Mouse (Mus musculus) stomach, embryonic 16.5 days (tissue): ENCODE data around the gene Samhd1. TPM values are rescaled to one million over a fixed set of nuclear protein-coding genes. Genes with fewer than 3 reads are reported as not detected.

Source experiments
- ATAC-seq: fragments of 200-750 bp; cut with Nextera tagmentation; 2 replicates; pipeline ENCODE4 v1.8.0; 2017; ENCODE audit warnings: moderate number of reproducible peaks, moderate TSS enrichment; ENCODE audit not compliant: insufficient read depth, low FRiP score
- H3K27ac ChIP-seq: fragments of 300-500 bp; sonication (generic); 2 replicates; pipeline ENCODE4 v1.5.1; 2014; ENCODE audit warnings: low read length
- H3K27me3 ChIP-seq: fragments of 300-500 bp; sonication (generic); 2 replicates; pipeline ENCODE4 v1.6.1; 2014; ENCODE audit warnings: low read length, control low read depth, mixed read lengths; ENCODE audit not compliant: control insufficient read depth, insufficient read depth
- H3K36me3 ChIP-seq: fragments of 300-500 bp; sonication (generic); 2 replicates; pipeline ENCODE4 v1.6.1; 2014; ENCODE audit warnings: low read length; ENCODE audit not compliant: control insufficient read depth, insufficient read depth
- H3K4me1 ChIP-seq: fragments of 300-500 bp; sonication (generic); 2 replicates; pipeline ENCODE4 v1.6.1; 2014; ENCODE audit warnings: low read length, control low read depth, mixed read lengths; ENCODE audit not compliant: control insufficient read depth, insufficient read depth
- H3K4me2 ChIP-seq: fragments of 300-500 bp; sonication (generic); 2 replicates; pipeline ENCODE4 v1.6.1; 2014; ENCODE audit warnings: low read depth, low read length, mixed read lengths
- H3K4me3 ChIP-seq: fragments of 300-500 bp; sonication (generic); replicated peaks from 2 replicates; pipeline ENCODE4 v1.5.1; 2014; ENCODE audit warnings: mild to moderate bottlenecking, low read length
- H3K9ac ChIP-seq: fragments of 300-500 bp; sonication (generic); 2 replicates; pipeline ENCODE4 v1.6.1; 2014; ENCODE audit warnings: low read length
- H3K9me3 ChIP-seq: fragments of 300-500 bp; sonication (generic); replicated peaks from 2 replicates; pipeline ENCODE4 v1.6.1; 2016; ENCODE audit warnings: low read length, control low read depth; ENCODE audit not compliant: control insufficient read depth
- WGBS: fragments of 180-500 bp; shearing (Covaris S2); extraction: QIAGEN DNeasy Blood & Tissue Kit; methylation state at CpG from one replicate; pipeline ENCODE4 v1.1.7; 2014; 5-methylcytosine and 5-hydroxymethylcytosine counted together
- polyA plus RNA-seq: library from polyadenylated mRNA; unstranded; fragments of >200 nt; fragmentation: Nextera tagmentation; extraction: Ambion mirVana; gene quantifications from 2 replicates; pipeline ENCODE4 v1.2.1, GENCODE M21; 2015

The Samhd1 gene
- polyA plus RNA-seq, 1 experiment from 2014 or later, result 29.1 TPM

- Histone ChIP-seq H3K9me3 (no peaks in the 10 kb centered on the region), H3K4me2 (no peak overlapping the region), H3K4me3 (no peak overlapping the region), H3K27ac (no peak overlapping the region), H3K27me3 (no peaks in the 10 kb centered on the region), H3K9ac (no peak overlapping the region), H3K36me3 (no peaks in the 10 kb centered on the region), H3K4me1 (no peaks in the 10 kb centered on the region)
- 41% methylated on average over 3 of the region's 3 CpGs for WGBS
- ATAC-seq, result no peak
Measured at GRCm38 (mm10) chr2:157119075-157119474, 16.0 kb downstream of the Samhd1 start.

GRCm38 (mm10) chr2:157118556-157118955 lies 16.5 kb downstream of the Samhd1 start:
- ATAC-seq, result peak; percentile 72
- Histone ChIP-seq H3K9me3 (no peaks in the 10 kb centered on the region), H3K36me3 (no peaks in the 10 kb centered on the region), H3K9ac (no peak overlapping the region), H3K4me2 (no peak overlapping the region), H3K4me3 (no peak overlapping the region), H3K27ac (no peak overlapping the region), H3K4me1 (no peaks in the 10 kb centered on the region), H3K27me3 (no peaks in the 10 kb centered on the region)
- 45% methylated on average over 4 of the region's 4 CpGs for WGBS

DNA sequence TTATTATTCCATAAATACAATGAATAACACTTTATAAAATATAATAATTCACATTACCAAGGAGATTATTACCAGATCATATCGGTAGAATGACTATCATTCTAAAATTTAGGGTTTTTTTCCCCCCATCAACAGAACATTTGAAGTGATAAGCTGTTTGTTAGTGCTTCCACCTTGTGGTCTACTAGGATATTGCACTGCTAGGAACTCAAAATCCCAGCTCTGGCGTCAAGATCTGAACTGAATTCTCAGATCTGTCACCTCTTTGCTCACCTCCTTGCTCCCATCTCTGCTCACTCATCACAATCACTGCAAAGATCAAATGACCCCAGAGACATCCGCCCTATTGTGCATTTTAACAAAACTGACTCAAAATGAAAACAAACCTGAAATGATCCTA lies 18.1 kb downstream of the Samhd1 start:
- H3K4me3 ChIP-seq, result no peak overlapping the region
- WGBS, result 23% methylated on average over 3 of the region's 3 CpGs
- H3K36me3 ChIP-seq, result no peaks in the 10 kb centered on the region
- no peak overlapping the region for H3K27ac ChIP-seq
- H3K9me3 ChIP-seq, result no peaks in the 10 kb centered on the region
- ATAC-seq, result no peak
- H3K27me3 ChIP-seq, result no peaks in the 10 kb centered on the region
- H3K4me1 ChIP-seq, result no peaks in the 10 kb centered on the region
- no peak overlapping the region for H3K4me2 ChIP-seq
- no peak overlapping the region for H3K9ac ChIP-seq

DNA sequence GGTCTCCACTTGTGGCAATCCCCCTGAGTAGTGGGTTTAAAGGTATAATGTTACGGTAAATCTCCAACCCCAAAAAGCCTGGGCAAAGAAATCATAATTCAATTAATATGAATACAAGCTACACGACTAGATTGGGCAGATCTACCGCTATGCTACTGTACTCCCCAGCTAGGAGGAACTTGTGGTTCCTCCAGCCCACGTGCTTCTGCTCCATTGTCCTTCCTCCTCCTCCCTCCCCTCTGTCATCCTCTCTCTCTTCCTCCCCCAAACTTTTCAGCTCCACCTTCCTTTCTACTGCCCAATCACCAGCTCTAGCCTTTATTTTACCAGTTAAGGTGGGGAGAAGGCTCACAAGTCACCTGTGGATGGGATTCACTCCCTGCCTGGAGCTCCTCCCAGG lies 26.8 kb downstream of the Samhd1 start:
- WGBS, result 81% methylated on average over 4 of the region's 4 CpGs
- Histone ChIP-seq H3K4me3 (no peak overlapping the region), H3K36me3 (0 out of 2 replicates have a peak, but pooled peaks cover 5% of the 10 kb centered on the region), H3K27ac (no peak overlapping the region), H3K9ac (no peak overlapping the region), H3K27me3 (no peaks in the 10 kb centered on the region), H3K4me1 (no peaks in the 10 kb centered on the region), H3K9me3 (no peaks in the 10 kb centered on the region), H3K4me2 (no peak overlapping the region)
- no peak for ATAC-seq

GRCm38 (mm10) chr2:157104454-157104853 lies 30.6 kb downstream of the Samhd1 start:
- H3K9me3 ChIP-seq, result no peaks in the 10 kb centered on the region
- WGBS, result 86% methylated on average over 8 of the region's 8 CpGs
- H3K27ac ChIP-seq, result no peak overlapping the region
- no peak overlapping the region for H3K4me2 ChIP-seq
- H3K4me1 ChIP-seq, result no peaks in the 10 kb centered on the region
- peaks cover 11% of the 10 kb centered on the region; the same call in 1 of the 2 replicates for H3K36me3 ChIP-seq
- H3K4me3 ChIP-seq, result no peak overlapping the region
- H3K9ac ChIP-seq, result no peak overlapping the region
- no peak for ATAC-seq
- no peaks in the 10 kb centered on the region for H3K27me3 ChIP-seq

- Histone ChIP-seq H3K4me2 (no peak overlapping the region), H3K9me3 (no peaks in the 10 kb centered on the region), H3K4me3 (no peak overlapping the region), H3K36me3 (peaks cover 11% of the 10 kb centered on the region; the same call in 1 of the 2 replicates), H3K27ac (no peak overlapping the region), H3K27me3 (no peaks in the 10 kb centered on the region), H3K4me1 (no peaks in the 10 kb centered on the region), H3K9ac (no peak overlapping the region)
- 66% methylated on average over 2 of the region's 2 CpGs for WGBS
- ATAC-seq, result no peak
Measured at GRCm38 (mm10) chr2:157102256-157102655, 32.8 kb downstream of the Samhd1 start.

DNA sequence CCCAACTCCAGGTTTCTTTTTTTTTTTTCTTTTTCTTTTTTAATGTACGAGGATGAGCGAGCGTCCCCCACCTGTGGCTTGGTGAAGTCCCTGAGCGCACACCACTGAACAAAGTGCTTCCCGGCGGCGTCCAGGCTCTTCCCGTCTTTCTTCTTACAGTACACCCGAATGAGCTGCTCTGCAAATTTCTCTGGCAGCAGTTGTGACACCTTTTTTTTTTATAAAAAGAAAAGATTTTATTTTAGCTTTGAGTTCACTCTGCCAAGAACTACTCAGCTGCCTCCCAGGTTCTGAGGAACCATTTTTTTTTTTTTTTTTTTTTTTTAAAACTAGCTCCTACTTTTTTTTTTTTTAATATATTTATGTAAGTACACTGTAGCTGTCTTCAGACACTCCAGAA lies 33.4 kb downstream of the Samhd1 start:
- Histone ChIP-seq H3K27ac (no peak overlapping the region), H3K4me3 (no peak overlapping the region), H3K9ac (no peak overlapping the region), H3K36me3 (peaks cover 11% of the 10 kb centered on the region; the same call in 1 of the 2 replicates), H3K4me2 (no peak overlapping the region), H3K4me1 (no peaks in the 10 kb centered on the region), H3K9me3 (no peaks in the 10 kb centered on the region), H3K27me3 (no peaks in the 10 kb centered on the region)
- ATAC-seq, result no peak
- WGBS, result 95% methylated on average over 9 of the region's 9 CpGs

- WGBS, result 82% methylated on average over 12 of the region's 12 CpGs
- ATAC-seq, result no peak
- H3K9me3 ChIP-seq, result no peaks in the 10 kb centered on the region
- no peaks in the 10 kb centered on the region for H3K27me3 ChIP-seq
- H3K27ac ChIP-seq, result no peak overlapping the region
- H3K9ac ChIP-seq, result no peak overlapping the region
- no peak overlapping the region for H3K4me2 ChIP-seq
- no peaks in the 10 kb centered on the region for H3K4me1 ChIP-seq
- H3K36me3 ChIP-seq, result peaks cover 11% of the 10 kb centered on the region
- H3K4me3 ChIP-seq, result no peak overlapping the region
Measured at GRCm38 (mm10) chr2:157100319-157100605, 34.8 kb downstream of the Samhd1 start.

GRCm38 (mm10) chr2:157099532-157100318 lies 35.3 kb downstream of the Samhd1 start:
- Histone ChIP-seq H3K27me3 (no peaks in the 10 kb centered on the region), H3K4me1 (no peaks in the 10 kb centered on the region), H3K4me3 (no peak overlapping the region), H3K9me3 (no peaks in the 10 kb centered on the region), H3K36me3 (peaks cover 11% of the 10 kb centered on the region), H3K27ac (no peak overlapping the region), H3K4me2 (no peak overlapping the region), H3K9ac (no peak overlapping the region)
- no peak for ATAC-seq
- WGBS, result 67% methylated on average over 12 of the region's 12 CpGs
